Mouse (Mus musculus): Measurements from ENCODE around the gene Pacsin2. TPM values are rescaled to one million over a fixed set of nuclear protein-coding genes. Genes with fewer than 3 reads are reported as not detected.
"Not testable (repeated sequence)": the region's sequence is repeated elsewhere in the genome, so short reads cannot be mapped to it uniquely, and the experiment has no call there.

Pacsin2 gene
- polyA plus RNA-seq (2014; fragmentation: Nextera tagmentation; extraction: Ambion mirVana) = 40.9 and 43.2 TPM in 2 replicates

DNA sequence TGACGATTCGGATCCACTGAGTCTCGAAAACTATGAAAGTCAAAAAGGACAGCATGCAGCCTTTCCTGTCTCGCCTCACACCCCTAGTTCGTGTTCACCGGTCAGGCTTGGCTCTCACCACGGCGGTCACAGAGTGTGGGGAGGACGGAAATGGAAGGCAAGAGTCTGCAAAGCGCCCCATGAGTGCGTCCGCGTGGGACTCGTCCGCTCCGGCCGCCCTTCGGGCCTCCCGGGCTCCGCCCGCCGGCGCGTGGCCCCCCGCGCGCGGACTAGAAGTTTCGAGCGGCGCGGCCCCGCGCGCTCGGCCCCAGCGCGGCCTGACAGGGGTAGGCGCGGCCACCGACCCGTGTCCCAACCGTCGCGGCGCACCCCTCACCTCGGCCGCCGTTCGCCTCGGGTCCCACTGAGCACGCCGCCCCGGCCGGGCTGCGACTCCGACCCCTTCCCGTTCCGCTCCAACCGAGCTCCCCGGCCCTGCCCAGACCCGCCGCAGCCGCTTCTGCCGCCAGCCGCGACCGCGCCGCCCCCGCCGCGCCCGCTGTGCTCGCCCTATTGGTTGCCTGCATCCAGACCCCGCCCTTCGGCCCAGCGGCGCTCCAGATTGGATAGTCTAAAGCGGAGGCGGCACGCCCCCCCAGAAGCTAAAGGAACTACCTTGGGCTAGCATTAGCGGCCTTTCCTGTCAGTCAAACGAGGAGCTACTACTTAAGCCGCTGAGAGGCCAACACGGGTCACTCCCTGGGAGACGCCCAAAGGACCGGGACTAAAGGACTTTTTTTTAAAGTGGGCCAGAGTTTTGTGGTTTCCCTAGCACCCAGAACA is at the start of gene Pacsin2:
Pacsin2 (minus strand) TSS at position 524 of the 822 bp plus-strand sequence.
- H3K27ac ChIP-seq (ENCODE audit: low read depth, low read length) = 0 out of 2 replicates have a peak within 1 kb of the TSS, but pooled peaks have one; percentile 39
- peak within 1 kb of the TSS; percentile 81 for H3K4me3 ChIP-seq (ENCODE audit: low read depth, low read length)
- under 1% methylated on average over 63 of the region's 88 CpGs for WGBS
- DNase-seq (ENCODE audit: low spot score) (peak; percentile 97), ATAC-seq (ENCODE audit: low FRiP score) (peak; percentile 99)
- H3K4me1 ChIP-seq (replicated peaks; ENCODE audit: control insufficient read depth, insufficient read depth, low read length) = peaks cover 4% of the 10 kb centered on the region; the same call in 1 of the 2 replicates
- no peaks in the 10 kb centered on the region for H3K27me3 ChIP-seq (ENCODE audit: control insufficient read depth, insufficient read depth, low read length)
- peak within 1 kb of the TSS; percentile 78 for H3K4me2 ChIP-seq (replicated peaks; ENCODE audit: low read depth, low read length)
- no peaks in the 10 kb centered on the region for H3K9me3 ChIP-seq (ENCODE audit: control insufficient read depth, low read length)
- H3K9ac ChIP-seq (ENCODE audit: low read depth, low read length) = peak within 1 kb of the TSS; percentile 73
- no peaks in the 10 kb centered on the region for H3K36me3 ChIP-seq (ENCODE audit: control insufficient read depth, insufficient read depth, low read length)

DNA sequence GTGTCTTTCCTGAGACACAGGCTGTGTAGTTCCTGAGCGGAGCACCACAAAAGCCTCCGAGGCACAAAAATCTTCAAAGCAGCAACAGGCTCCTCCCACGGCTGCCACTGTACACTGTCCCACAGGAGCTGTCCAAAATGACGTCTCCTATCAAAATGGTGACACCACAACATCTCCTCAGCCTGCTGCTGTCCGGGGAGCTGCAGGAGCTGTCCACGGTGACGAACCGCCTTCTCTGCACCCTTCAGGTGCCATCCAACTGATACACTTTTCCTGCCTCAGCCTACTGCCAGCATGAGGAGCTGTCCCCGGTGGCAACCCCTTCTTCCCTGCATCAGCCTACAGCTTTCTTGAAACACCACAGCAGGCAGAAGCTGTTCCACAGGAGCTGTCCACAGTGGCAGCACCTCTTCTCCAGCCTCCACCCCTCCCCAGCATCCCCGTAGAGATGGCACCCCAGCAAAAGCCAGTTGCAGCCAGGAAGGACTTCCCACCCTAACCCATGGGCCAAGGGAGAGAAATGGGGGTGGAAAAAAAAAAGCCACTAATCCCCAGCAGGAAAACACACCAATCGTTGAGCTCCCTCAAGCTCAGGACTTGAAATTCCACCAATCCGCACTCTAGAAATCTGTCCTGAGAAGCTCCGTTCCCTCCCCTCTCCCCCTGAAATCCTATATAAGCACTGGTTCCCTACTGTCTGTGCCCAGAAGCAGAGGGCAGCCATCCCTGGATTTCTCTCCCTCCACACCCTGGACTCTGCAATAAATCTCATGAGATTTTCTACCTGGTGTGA is 48.3 kb upstream of the Pacsin2 start:
- Histone ChIP-seq H3K9ac (ENCODE audit: low read depth, low read length) (no peak overlapping the region), H3K4me2 (replicated peaks; ENCODE audit: low read depth, low read length) (no peak overlapping the region), H3K4me1 (replicated peaks; ENCODE audit: control insufficient read depth, insufficient read depth, low read length) (no peaks in the 10 kb centered on the region), H3K27ac (ENCODE audit: low read depth, low read length) (no peak overlapping the region), H3K27me3 (ENCODE audit: control insufficient read depth, insufficient read depth, low read length) (no peaks in the 10 kb centered on the region), H3K4me3 (ENCODE audit: low read depth, low read length) (no peak overlapping the region), H3K9me3 (ENCODE audit: control insufficient read depth, low read length) (no peaks in the 10 kb centered on the region), H3K36me3 (ENCODE audit: control insufficient read depth, insufficient read depth, low read length) (no peaks in the 10 kb centered on the region)
- DNase-seq (ENCODE audit: low spot score) = no peak
- 84% methylated on average over 13 of the region's 13 CpGs for WGBS
- ATAC-seq (ENCODE audit: low FRiP score) = no peak

- Histone ChIP-seq H3K4me1 (replicated peaks; ENCODE audit: control insufficient read depth, insufficient read depth, low read length) (no peaks in the 10 kb centered on the region), H3K9ac (ENCODE audit: low read depth, low read length) (peak within 1 kb of the TSS; percentile 62), H3K27ac (ENCODE audit: low read depth, low read length) (peak within 1 kb of the TSS; percentile 86), H3K27me3 (ENCODE audit: control insufficient read depth, insufficient read depth, low read length) (no peaks in the 10 kb centered on the region), H3K9me3 (ENCODE audit: control insufficient read depth, low read length) (no peaks in the 10 kb centered on the region), H3K4me3 (ENCODE audit: low read depth, low read length) (peak within 1 kb of the TSS; percentile 60), H3K4me2 (replicated peaks; ENCODE audit: low read depth, low read length) (peak within 1 kb of the TSS; percentile 60), H3K36me3 (ENCODE audit: control insufficient read depth, insufficient read depth, low read length) (no peaks in the 10 kb centered on the region)
- peak; percentile 97 for DNase-seq (ENCODE audit: low spot score)
- ATAC-seq (ENCODE audit: low FRiP score) = peak; percentile 95
- WGBS = 13% methylated on average over 40 of the region's 41 CpGs
These were observed 46.5 kb upstream of the Pacsin2 start, which contains the start of gene Ttll1 for GRCm38 (mm10) chr15:83510805-83511405. Gene Ttll1, minus strand, starts transcription at chr15:83510893.

DNA sequence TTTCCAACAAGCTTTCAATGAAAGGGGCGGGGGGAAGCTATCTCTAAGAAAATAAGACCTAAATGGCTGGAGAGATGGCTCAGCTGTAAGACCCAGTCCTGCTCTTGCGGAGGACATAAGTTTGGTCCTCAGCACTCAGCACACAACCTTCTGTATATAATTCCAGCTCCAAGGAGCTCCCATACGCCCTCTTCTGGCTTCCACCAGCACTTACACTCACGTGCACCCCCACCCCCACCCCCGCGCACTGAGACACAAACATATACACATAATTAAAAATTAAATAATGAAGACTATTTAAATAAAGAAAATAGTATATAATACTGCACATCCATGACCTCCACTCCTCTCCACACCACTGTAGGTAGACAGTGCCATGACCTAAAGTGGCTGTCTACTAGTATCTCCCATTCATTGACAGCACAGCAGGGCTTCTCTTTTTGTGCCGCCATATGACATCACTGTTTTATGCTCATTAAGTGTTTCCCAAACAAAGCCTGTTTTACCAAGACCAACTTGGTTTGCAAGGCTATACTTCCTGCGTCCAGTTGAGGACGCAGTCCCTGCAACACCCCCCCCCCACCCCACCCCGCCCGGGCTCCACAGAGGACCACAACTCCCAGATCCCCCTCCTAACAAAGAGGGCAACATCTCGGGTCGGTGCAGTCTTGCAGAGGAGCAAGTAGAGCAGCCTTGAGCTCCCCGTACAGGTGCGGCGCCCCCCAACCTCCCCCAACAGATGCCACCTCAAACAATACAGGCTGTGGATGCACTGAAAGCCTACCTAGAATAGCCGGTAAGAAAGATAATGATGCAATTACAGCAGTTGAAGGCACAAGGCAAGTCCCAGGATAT is 45.8 kb upstream of the Pacsin2 start:
- Histone ChIP-seq H3K4me2 (replicated peaks; ENCODE audit: low read depth, low read length) (peak overlapping the region; percentile 60), H3K9ac (ENCODE audit: low read depth, low read length) (peak overlapping the region; percentile 62), H3K27me3 (ENCODE audit: control insufficient read depth, insufficient read depth, low read length) (no peaks in the 10 kb centered on the region), H3K4me3 (ENCODE audit: low read depth, low read length) (peak overlapping the region; percentile 60), H3K27ac (ENCODE audit: low read depth, low read length) (peak overlapping the region; percentile 86), H3K36me3 (ENCODE audit: control insufficient read depth, insufficient read depth, low read length) (no peaks in the 10 kb centered on the region), H3K4me1 (replicated peaks; ENCODE audit: control insufficient read depth, insufficient read depth, low read length) (no peaks in the 10 kb centered on the region), H3K9me3 (ENCODE audit: control insufficient read depth, low read length) (no peaks in the 10 kb centered on the region)
- ATAC-seq (ENCODE audit: low FRiP score) (peak; percentile 86), DNase-seq (ENCODE audit: low spot score) (peak; percentile 13)
- WGBS = 25% methylated on average over 17 of the region's 17 CpGs

GRCm38 (mm10) chr15:83501483-83501882 is 37.1 kb upstream of the Pacsin2 start:
- not testable (repeated sequence) for H3K36me3 ChIP-seq (ENCODE audit: control insufficient read depth, insufficient read depth, low read length); H3K27ac ChIP-seq (ENCODE audit: low read depth, low read length)

DNA sequence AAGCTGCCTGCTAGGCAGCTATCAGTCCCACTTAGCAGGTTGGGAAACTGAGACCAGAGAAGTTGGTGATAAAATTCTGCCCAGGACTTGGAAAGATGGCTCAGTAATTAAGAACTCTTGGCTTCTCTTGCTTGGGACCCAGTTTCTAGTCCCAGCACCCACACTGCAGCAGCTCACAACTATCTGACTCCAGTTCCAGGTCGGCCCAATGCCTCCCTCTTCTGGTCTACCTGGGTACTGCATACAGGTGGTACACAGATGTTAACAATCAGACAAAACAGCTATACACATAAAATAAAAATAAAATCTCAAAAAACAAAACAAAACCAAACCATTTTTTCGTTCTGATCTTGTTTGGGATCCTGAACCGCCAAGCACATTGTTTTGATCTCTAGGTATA is 35.9 kb upstream of the Pacsin2 start:
- Histone ChIP-seq H3K4me2 (replicated peaks; ENCODE audit: low read depth, low read length) (no peak overlapping the region), H3K27ac (ENCODE audit: low read depth, low read length) (no peak overlapping the region), H3K4me3 (ENCODE audit: low read depth, low read length) (no peak overlapping the region), H3K27me3 (ENCODE audit: control insufficient read depth, insufficient read depth, low read length) (no peaks in the 10 kb centered on the region), H3K9ac (ENCODE audit: low read depth, low read length) (no peak overlapping the region), H3K4me1 (replicated peaks; ENCODE audit: control insufficient read depth, insufficient read depth, low read length) (no peaks in the 10 kb centered on the region), H3K9me3 (ENCODE audit: control insufficient read depth, low read length) (no peaks in the 10 kb centered on the region), H3K36me3 (ENCODE audit: control insufficient read depth, insufficient read depth, low read length) (0 out of 2 replicates have a peak, but pooled peaks cover 2% of the 10 kb centered on the region)
- DNase-seq (ENCODE audit: low spot score) = no peak
- 52% methylated on average over 3 of the region's 3 CpGs for WGBS
- no peak for ATAC-seq (ENCODE audit: low FRiP score)

More at GRCm38 (mm10) chr15:83501483-83501882, 37.1 kb upstream of the Pacsin2 start:
- ATAC-seq (ENCODE audit: low FRiP score); H3K4me2 ChIP-seq (replicated peaks; ENCODE audit: low read depth, low read length); H3K4me3 ChIP-seq (ENCODE audit: low read depth, low read length); H3K27me3 ChIP-seq (ENCODE audit: control insufficient read depth, insufficient read depth, low read length); DNase-seq (ENCODE audit: low spot score); H3K4me1 ChIP-seq (replicated peaks; ENCODE audit: control insufficient read depth, insufficient read depth, low read length); H3K9me3 ChIP-seq (ENCODE audit: control insufficient read depth, low read length); H3K9ac ChIP-seq (ENCODE audit: low read depth, low read length): not testable (repeated sequence)
- WGBS = 70% methylated on average over 6 of the region's 6 CpGs

DNA sequence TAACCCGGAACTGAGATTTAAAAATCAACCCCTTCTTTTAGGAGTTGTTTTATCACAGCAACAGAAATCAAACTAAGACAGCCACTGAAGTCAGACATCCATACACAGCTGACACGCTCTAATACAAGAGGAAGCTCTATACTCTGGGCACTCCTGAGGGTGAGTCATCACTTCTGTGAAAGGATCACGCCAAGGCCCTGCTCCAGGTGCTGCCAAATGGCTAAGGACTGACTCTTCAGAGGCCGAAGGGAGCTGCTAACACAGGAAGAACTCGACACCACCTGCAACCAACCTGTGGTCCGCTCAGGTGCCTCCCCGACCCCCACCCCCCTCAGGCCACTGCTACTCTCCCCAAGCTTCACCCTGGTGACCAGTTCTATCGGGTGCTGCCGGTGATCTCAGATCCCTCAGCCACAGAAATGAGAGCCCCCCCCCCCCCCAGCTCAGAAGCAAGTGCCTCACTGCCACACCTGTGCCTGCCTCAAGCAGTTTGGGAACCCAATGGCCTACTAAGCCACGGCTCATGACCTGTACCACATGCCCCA is 34.9 kb upstream of the Pacsin2 start:
- no peak for DNase-seq (ENCODE audit: low spot score)
- Histone ChIP-seq H3K4me2 (replicated peaks; ENCODE audit: low read depth, low read length) (no peak overlapping the region), H3K36me3 (ENCODE audit: control insufficient read depth, insufficient read depth, low read length) (0 out of 2 replicates have a peak, but pooled peaks cover 2% of the 10 kb centered on the region), H3K4me1 (replicated peaks; ENCODE audit: control insufficient read depth, insufficient read depth, low read length) (no peaks in the 10 kb centered on the region), H3K9me3 (ENCODE audit: control insufficient read depth, low read length) (no peaks in the 10 kb centered on the region), H3K4me3 (ENCODE audit: low read depth, low read length) (no peak overlapping the region), H3K27ac (ENCODE audit: low read depth, low read length) (no peak overlapping the region), H3K27me3 (ENCODE audit: control insufficient read depth, insufficient read depth, low read length) (no peaks in the 10 kb centered on the region), H3K9ac (ENCODE audit: low read depth, low read length) (no peak overlapping the region)
- no peak for ATAC-seq (ENCODE audit: low FRiP score)
- 91% methylated on average over 10 of the region's 10 CpGs for WGBS
